Mouse (Mus musculus) ES-Bruce4 (cell line): Measurements from ENCODE around the gene St8sia1. TPM values are rescaled to one million over a fixed set of nuclear protein-coding genes. Genes with fewer than 3 reads are reported as not detected.

Experiments
- H3K27ac ChIP-seq: 2 replicates; pipeline ENCODE4 v1.5.1; 2012; ENCODE audit warnings: low read length, inconsistent platforms; ENCODE audit not compliant: insufficient read depth
- H3K27me3 ChIP-seq: 2 replicates; pipeline ENCODE4 v1.6.1; 2012; ENCODE audit warnings: mild to moderate bottlenecking, low read length, inconsistent platforms; ENCODE audit not compliant: control insufficient read depth, poor library complexity, insufficient read depth, severe bottlenecking
- H3K36me3 ChIP-seq: 2 replicates; pipeline ENCODE4 v1.6.1; 2012; ENCODE audit warnings: inconsistent platforms, mild to moderate bottlenecking, low read length, moderate library complexity; ENCODE audit not compliant: control insufficient read depth, poor library complexity, insufficient read depth, severe bottlenecking
- H3K4me1 ChIP-seq: one replicate; pipeline ENCODE4 v1.8.1; 2011; ENCODE audit warnings: low read length; ENCODE audit not compliant: control insufficient read depth, insufficient read depth
- H3K4me3 ChIP-seq: 2 replicates; pipeline ENCODE4 v1.5.1; 2011; ENCODE audit warnings: low read depth, mild to moderate bottlenecking, low read length
- H3K9ac ChIP-seq: 2 replicates; pipeline ENCODE4 v1.6.1; 2012; ENCODE audit warnings: low read depth, mild to moderate bottlenecking, inconsistent platforms; ENCODE audit not compliant: poor library complexity, severe bottlenecking
- H3K9me3 ChIP-seq: replicated peaks from 2 replicates; pipeline ENCODE4 v1.6.1; 2012; ENCODE audit warnings: mild to moderate bottlenecking, low read length, inconsistent platforms; ENCODE audit not compliant: control insufficient read depth, poor library complexity, insufficient read depth, severe bottlenecking
- CTCF ChIP-seq: IDR thresholded peaks from one replicate; pipeline ENCODE4 v1.8.1; 2011; ENCODE audit warnings: low read depth, low read length
- EP300 ChIP-seq: IDR thresholded peaks from 2 replicates; pipeline ENCODE4 v1.6.1; 2011; ENCODE audit warnings: low read depth, low read length; ENCODE audit not compliant: insufficient read depth
- POLR2A ChIP-seq: IDR thresholded peaks from one replicate; pipeline ENCODE4 v1.8.1; 2011; ENCODE audit warnings: low read length; ENCODE audit not compliant: insufficient read depth
- polyA plus RNA-seq: library from polyadenylated mRNA; stranded (reverse); fragments of >200 nt; gene quantifications from 2 replicates; pipeline ENCODE4 v1.2.4, GENCODE M21; 2011; ENCODE audit warnings: low read depth; ENCODE audit not compliant: missing spikeins, insufficient read depth, insufficient read length

Gene St8sia1
- polyA plus RNA-seq, 1 experiment = 2.5 TPM

GRCm38 (mm10) chr6:142878744-142879701 is 85.2 kb downstream of the St8sia1 start:
- Histone ChIP-seq H3K4me1 (peaks cover 6% of the 10 kb centered on the region), H3K27ac (no peak overlapping the region), H3K9me3 (no peaks in the 10 kb centered on the region), H3K9ac (no peak overlapping the region), H3K4me3 (no peak overlapping the region), H3K27me3 (no peaks in the 10 kb centered on the region), H3K36me3 (no peaks in the 10 kb centered on the region)
- TF ChIP-seq CTCF (no peak), EP300 (no peak), POLR2A (no peak)

- no peak for TF ChIP-seq EP300
- TF ChIP-seq CTCF = no peak
- no peak for TF ChIP-seq POLR2A
- no peaks in the 10 kb centered on the region for H3K36me3 ChIP-seq
- no peak overlapping the region for H3K9ac ChIP-seq
- no peak overlapping the region for H3K27ac ChIP-seq
- no peaks in the 10 kb centered on the region for H3K9me3 ChIP-seq
- peaks cover 6% of the 10 kb centered on the region for H3K4me1 ChIP-seq
- no peaks in the 10 kb centered on the region for H3K27me3 ChIP-seq
- H3K4me3 ChIP-seq = no peak overlapping the region
These were observed 87.0 kb downstream of the St8sia1 start for GRCm38 (mm10) chr6:142877221-142877620.

GRCm38 (mm10) chr6:142876279-142876899 is 87.9 kb downstream of the St8sia1 start:
- H3K27ac ChIP-seq = no peak overlapping the region
- H3K36me3 ChIP-seq = no peaks in the 10 kb centered on the region
- TF ChIP-seq EP300 (no peak), POLR2A (no peak), CTCF (no peak)
- H3K27me3 ChIP-seq = no peaks in the 10 kb centered on the region
- H3K4me1 ChIP-seq = peaks cover 6% of the 10 kb centered on the region
- no peak overlapping the region for H3K9ac ChIP-seq
- H3K4me3 ChIP-seq = no peak overlapping the region
- H3K9me3 ChIP-seq = no peaks in the 10 kb centered on the region

GRCm38 (mm10) chr6:142873795-142874563 is 90.3 kb downstream of the St8sia1 start:
- no peak overlapping the region for H3K27ac ChIP-seq
- H3K4me3 ChIP-seq = no peak overlapping the region
- H3K36me3 ChIP-seq = no peaks in the 10 kb centered on the region
- H3K9me3 ChIP-seq = no peaks in the 10 kb centered on the region
- H3K4me1 ChIP-seq = peaks cover 3% of the 10 kb centered on the region
- H3K27me3 ChIP-seq = no peaks in the 10 kb centered on the region
- no peak overlapping the region for H3K9ac ChIP-seq
- TF ChIP-seq CTCF = no peak
- no peak for TF ChIP-seq EP300
- TF ChIP-seq POLR2A = no peak

GRCm38 (mm10) chr6:142869715-142870422 is 94.4 kb downstream of the St8sia1 start:
- Histone ChIP-seq H3K36me3 (no peaks in the 10 kb centered on the region), H3K4me3 (no peak overlapping the region), H3K27ac (no peak overlapping the region), H3K27me3 (no peaks in the 10 kb centered on the region), H3K4me1 (no peaks in the 10 kb centered on the region), H3K9ac (no peak overlapping the region), H3K9me3 (no peaks in the 10 kb centered on the region)
- TF ChIP-seq CTCF = no peak
- no peak for TF ChIP-seq EP300
- no peak for TF ChIP-seq POLR2A
